ENCODE assay signal across 8 mouse cellular contexts in the genomic region with DNA sequence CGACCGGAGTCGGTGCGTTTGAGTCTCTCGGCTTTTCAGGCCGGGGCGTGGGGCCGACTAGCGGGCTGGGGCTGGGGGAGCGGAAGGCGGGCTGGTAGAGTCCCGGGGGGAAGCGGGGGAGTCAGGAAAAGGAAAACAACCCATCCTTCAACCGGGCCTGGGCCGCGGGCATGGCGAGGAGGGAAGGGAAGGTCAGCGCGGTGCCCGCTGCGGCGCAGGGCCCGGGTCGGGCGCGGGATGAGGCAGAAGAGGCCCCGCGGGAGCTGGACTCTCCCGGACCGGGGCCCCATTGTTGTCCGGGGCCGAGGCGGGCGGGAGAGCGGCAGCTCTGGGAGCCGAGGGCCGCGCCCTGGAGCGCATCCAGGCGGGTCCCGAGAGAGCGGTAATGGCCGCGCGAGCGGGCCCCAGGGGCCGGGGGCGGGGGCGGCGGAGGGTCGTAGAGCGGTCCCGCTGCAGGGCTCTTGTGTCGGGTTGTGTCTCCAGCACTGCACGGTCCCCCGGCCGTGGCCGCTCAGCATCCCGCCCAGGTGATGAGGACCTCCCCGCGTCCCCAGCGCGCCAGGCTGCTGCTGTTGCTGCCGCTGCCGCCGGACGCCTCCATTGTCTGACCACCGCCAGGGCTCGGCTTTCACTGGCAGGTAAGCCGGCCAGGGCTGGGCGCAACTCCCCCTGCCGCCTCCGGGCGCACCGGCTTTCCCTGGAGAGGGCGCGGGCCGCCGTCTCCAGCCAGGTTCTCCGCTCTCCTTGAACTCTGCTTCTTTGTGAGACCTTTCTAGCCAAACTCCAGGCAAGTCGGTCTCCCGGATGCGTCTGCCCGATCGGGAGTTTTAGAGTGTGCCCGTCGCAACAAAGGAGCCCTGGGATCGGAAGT. TPM values are rescaled to one million over a fixed set of nuclear protein-coding genes. Genes with fewer than 3 reads are reported as not detected.
DNase-seq lines count a peak whose midpoint lies in the region; ATAC-seq lines count a peak whose summit lies in the region.

No protein-coding gene starts in this region.

- H3K27me3 ChIP-seq in forebrain, embryonic 10.5 days (ENCODE audit: poor library complexity, severe bottlenecking), result peaks cover 28% of the 10 kb centered on the region
- peaks cover 24% of the 10 kb centered on the region for H3K27me3 ChIP-seq in intestine, embryonic 14.5 days (replicated peaks; ENCODE audit: control insufficient read depth, insufficient read depth, low read length)
- H3K27me3 ChIP-seq in liver, embryonic 16.5 days (ENCODE audit: control insufficient read depth, insufficient read depth, low read depth, low read length), result peaks cover 40% of the 10 kb centered on the region
- H3K27me3 ChIP-seq in neural tube, embryonic 15.5 days (replicated peaks), result no peaks in the 10 kb centered on the region

- H3K4me2 ChIP-seq in intestine, embryonic 14.5 days (ENCODE audit: low read length), result peak overlapping the region; percentile 62
- peak overlapping the region; percentile 98 for H3K4me2 ChIP-seq in liver, embryonic 16.5 days (ENCODE audit: low read depth, low read length)
- peak overlapping the region; percentile 86 for H3K4me2 ChIP-seq in neural tube, embryonic 15.5 days

- H3K4me1 ChIP-seq in forebrain, embryonic 10.5 days, result peaks cover 51% of the 10 kb centered on the region
- peaks cover 12% of the 10 kb centered on the region for H3K4me1 ChIP-seq in intestine, embryonic 14.5 days (replicated peaks; ENCODE audit: control insufficient read depth, insufficient read depth, low read length)
- H3K4me1 ChIP-seq in liver, embryonic 16.5 days (ENCODE audit: control insufficient read depth, low read depth, low read length), result peaks cover 19% of the 10 kb centered on the region
- H3K4me1 ChIP-seq in neural tube, embryonic 15.5 days, result peaks cover 48% of the 10 kb centered on the region

- ATAC-seq in intestine, embryonic 14.5 days (replicated peaks; ENCODE audit: low FRiP score, low TSS enrichment, low read depth), result peak; percentile 60
- peak; percentile 49 for ATAC-seq in liver, embryonic 16.5 days (ENCODE audit: low read depth)
- ATAC-seq in neural tube, embryonic 15.5 days (ENCODE audit: low FRiP score), result peak; percentile 66

- DNase-seq in gastrocnemius, postnatal 10 days, result peak; percentile 40
- no peak for DNase-seq in gastrocnemius, postnatal 36 days
- peak; percentile 53 to 56 for DNase-seq in adrenal gland, postnatal 36 days
- peak; percentile 63 for DNase-seq in forebrain, embryonic 10.5 days (ENCODE audit: extremely low spot score, low spot score)
- DNase-seq in intestine, embryonic 14.5 days (ENCODE audit: low spot score), result peak; percentile 82
- DNase-seq in layer of hippocampus, adult 9-10 months (ENCODE audit: low spot score), result no peak

- peak overlapping the region; percentile 98 for H3K27ac ChIP-seq in forebrain, embryonic 10.5 days
- H3K27ac ChIP-seq in intestine, embryonic 14.5 days (ENCODE audit: low read depth), result peak overlapping the region; percentile 69
- H3K27ac ChIP-seq in liver, embryonic 16.5 days (ENCODE audit: low read length), result peak overlapping the region; percentile 41
- H3K27ac ChIP-seq in neural tube, embryonic 15.5 days (replicated peaks), result peak overlapping the region; percentile 88

- peak overlapping the region; percentile 99 for H3K4me3 ChIP-seq in forebrain, embryonic 10.5 days
- peak overlapping the region; percentile 57 for H3K4me3 ChIP-seq in intestine, embryonic 14.5 days (ENCODE audit: low read depth, low read length)
- peak overlapping the region; percentile 78 for H3K4me3 ChIP-seq in liver, embryonic 16.5 days (ENCODE audit: low read depth, low read length)
- peak overlapping the region; percentile 98 for H3K4me3 ChIP-seq in neural tube, embryonic 15.5 days (replicated peaks)

- intact Hi-C loops in gastrocnemius, postnatal 36 days (cut with DNase I), result no loop called here

- peaks cover 34% of the 10 kb centered on the region for H3K36me3 ChIP-seq in forebrain, embryonic 10.5 days (replicated peaks)
- peaks cover 19% of the 10 kb centered on the region for H3K36me3 ChIP-seq in intestine, embryonic 14.5 days (ENCODE audit: control insufficient read depth, insufficient read depth, low read length)
- no peaks in the 10 kb centered on the region for H3K36me3 ChIP-seq in liver, embryonic 16.5 days (ENCODE audit: control insufficient read depth, insufficient read depth)
- 0 out of 2 replicates have a peak, but pooled peaks cover 3% of the 10 kb centered on the region for H3K36me3 ChIP-seq in neural tube, embryonic 15.5 days

- H3K9ac ChIP-seq in intestine, embryonic 14.5 days (ENCODE audit: low read length), result peak overlapping the region; percentile 61
- H3K9ac ChIP-seq in liver, embryonic 16.5 days (ENCODE audit: low read depth, low read length), result peak overlapping the region; percentile 80
- H3K9ac ChIP-seq in neural tube, embryonic 15.5 days (replicated peaks), result peak overlapping the region; percentile 95

- WGBS in forebrain, embryonic 10.5 days, result under 1% methylated on average over 81 of the region's 88 CpGs
- 2% methylated on average over 58 of the region's 88 CpGs for WGBS in intestine, embryonic 14.5 days
- WGBS in liver, embryonic 16.5 days (ENCODE audit: insufficient replicate concordance), result under 1% methylated on average over 69 of the region's 88 CpGs
- under 1% methylated on average over 88 of the region's 88 CpGs for WGBS in neural tube, embryonic 15.5 days

- no peaks in the 10 kb centered on the region for H3K9me3 ChIP-seq in forebrain, embryonic 10.5 days
- no peaks in the 10 kb centered on the region for H3K9me3 ChIP-seq in intestine, embryonic 14.5 days (ENCODE audit: control insufficient read depth, low read length)
- no peaks in the 10 kb centered on the region for H3K9me3 ChIP-seq in liver, embryonic 16.5 days (replicated peaks; ENCODE audit: control insufficient read depth, low read length)
- no peaks in the 10 kb centered on the region for H3K9me3 ChIP-seq in neural tube, embryonic 15.5 days (replicated peaks)

RNA-seq across cellular contexts. Expression of a gene that starts 0.6 kb away (rescaled TPM):
- 10 to 100 TPM; 24.7 to 26.4 TPM for total RNA-seq in gastrocnemius, postnatal 10 days (2021)
- 10 to 100 TPM; 18.9 to 20.0 TPM for total RNA-seq in gastrocnemius, postnatal 36 days (2021)
- total RNA-seq in adrenal gland, postnatal 36 days (2021), result 10 to 100 TPM; 55.2 to 58.6 TPM
- polyA plus RNA-seq in forebrain, embryonic 10.5 days (2016; fragmentation: Nextera tagmentation; extraction: Ambion mirVana), result 148 and 162 TPM in 2 replicates
- 69.6 and 81.1 TPM in 2 replicates for polyA plus RNA-seq in intestine, embryonic 14.5 days (2014; fragmentation: Nextera tagmentation; extraction: Ambion mirVana)
- polyA plus RNA-seq in liver, embryonic 16.5 days (2015; fragmentation: Nextera tagmentation; extraction: Ambion mirVana), result 9.5 and 10.9 TPM in 2 replicates
- 83.9 and 96.8 TPM in 2 replicates for polyA plus RNA-seq in neural tube, embryonic 15.5 days (2015; fragmentation: Nextera tagmentation; extraction: Ambion mirVana)

RNA-seq across cellular contexts. Expression of a gene that starts 0.9 kb away (rescaled TPM):
- under 1 TPM; 0.61 TPM for total RNA-seq in gastrocnemius, postnatal 10 days (2021)
- under 1 TPM; 0.10 to 0.27 TPM for total RNA-seq in gastrocnemius, postnatal 36 days (2021)
- 1 to 10 TPM; 5.5 to 5.8 TPM for total RNA-seq in adrenal gland, postnatal 36 days (2021)
- 14.0 and 14.4 TPM in 2 replicates for polyA plus RNA-seq in forebrain, embryonic 10.5 days (2016; fragmentation: Nextera tagmentation; extraction: Ambion mirVana)
- 6.8 and 7.4 TPM in 2 replicates for polyA plus RNA-seq in intestine, embryonic 14.5 days (2014; fragmentation: Nextera tagmentation; extraction: Ambion mirVana)
- polyA plus RNA-seq in liver, embryonic 16.5 days (2015; fragmentation: Nextera tagmentation; extraction: Ambion mirVana), result 0.13 and 0.26 TPM in 2 replicates
- 50.3 and 55.9 TPM in 2 replicates for polyA plus RNA-seq in neural tube, embryonic 15.5 days (2015; fragmentation: Nextera tagmentation; extraction: Ambion mirVana)

Comparison
In these comparisons a context has a peak if more than half of its experiments do, and no peak if none do; other contexts are left out.
1. DNase-seq: peak in gastrocnemius, postnatal 10 days (single experiment), adrenal gland, postnatal 36 days (2 of 2), forebrain, embryonic 10.5 days (single experiment) and intestine, embryonic 14.5 days (single experiment); none in gastrocnemius, postnatal 36 days (0 of 2) and layer of hippocampus, adult 9-10 months (single experiment).
2. H3K27ac ChIP-seq: peak in every context shown above with its lines; median percentile 98 in forebrain, embryonic 10.5 days; 88 in neural tube, embryonic 15.5 days; 69 in intestine, embryonic 14.5 days; 41 in liver, embryonic 16.5 days.
3. Peak in every context shown above with its lines, with median percentiles within 50 percentile points of each other: H3K4me3 ChIP-seq, ATAC-seq, H3K4me2 ChIP-seq and H3K9ac ChIP-seq.